Mouse (Mus musculus) embryonic facial prominence, embryonic 15.5 days (tissue): Measurements from ENCODE around the gene Grk6. TPM values are rescaled to one million over a fixed set of nuclear protein-coding genes. Genes with fewer than 3 reads are reported as not detected.

Source experiments
- ATAC-seq: fragments of 200-750 bp; cut with Nextera tagmentation; 2 replicates; pipeline ENCODE4 v1.8.0; 2017; ENCODE audit warnings: low read depth, moderate TSS enrichment; ENCODE audit not compliant: insufficient number of reproducible peaks, low FRiP score, low TSS enrichment
- H3K27ac ChIP-seq: fragments of 300-500 bp; sonication (generic); replicated peaks from 2 replicates; pipeline ENCODE4 v1.5.1; 2015; ENCODE audit warnings: mild to moderate bottlenecking, inconsistent platforms
- H3K27me3 ChIP-seq: fragments of 300-500 bp; sonication (generic); 2 replicates; pipeline ENCODE4 v1.6.1; 2015; ENCODE audit warnings: inconsistent platforms
- H3K36me3 ChIP-seq: fragments of 300-500 bp; sonication (generic); 2 replicates; pipeline ENCODE4 v1.6.1; 2015; ENCODE audit warnings: mild to moderate bottlenecking, inconsistent platforms
- H3K4me1 ChIP-seq: fragments of 300-500 bp; sonication (generic); 2 replicates; pipeline ENCODE4 v1.6.1; 2015; ENCODE audit warnings: inconsistent platforms
- H3K4me2 ChIP-seq: fragments of 300-500 bp; sonication (generic); replicated peaks from 2 replicates; pipeline ENCODE4 v1.6.1; 2015; ENCODE audit warnings: mild to moderate bottlenecking, inconsistent platforms
- H3K4me3 ChIP-seq: fragments of 300-500 bp; sonication (generic); replicated peaks from 2 replicates; pipeline ENCODE4 v1.5.1; 2015; ENCODE audit warnings: mild to moderate bottlenecking, inconsistent platforms
- H3K9ac ChIP-seq: fragments of 300-500 bp; sonication (generic); 2 replicates; pipeline ENCODE4 v1.6.1; 2015; ENCODE audit warnings: inconsistent platforms
- H3K9me3 ChIP-seq: fragments of 300-500 bp; sonication (generic); replicated peaks from 2 replicates; pipeline ENCODE4 v1.6.1; 2016; ENCODE audit warnings: inconsistent platforms
- WGBS: fragments of 180-500 bp; shearing (Covaris S2); methylation state at CpG from one replicate; pipeline ENCODE4 v1.1.7; 2015; 5-methylcytosine and 5-hydroxymethylcytosine counted together
- polyA plus RNA-seq: library from polyadenylated mRNA; unstranded; fragments of >200 nt; fragmentation: Nextera tagmentation; extraction: Ambion mirVana; gene quantifications from 2 replicates; pipeline ENCODE4 v1.2.1, GENCODE M21; 2015

Gene Grk6
- polyA plus RNA-seq = 43.8 and 45.1 TPM in 2 replicates

GRCm38 (mm10) chr13:55444937-55445315 lies at the start of gene Grk6:
Gene Grk6, plus strand, starts transcription at chr13:55445072.
- Histone ChIP-seq H3K27me3 (no peaks in the 10 kb centered on the region), H3K9ac (peak within 1 kb of the TSS; percentile 94), H3K4me2 (peak within 1 kb of the TSS; percentile 70), H3K4me3 (peak within 1 kb of the TSS; percentile 70), H3K4me1 (peaks cover 29% of the 10 kb centered on the region), H3K36me3 (peaks cover 7% of the 10 kb centered on the region; the same call in 1 of the 2 replicates), H3K27ac (peak within 1 kb of the TSS; percentile 96), H3K9me3 (no peaks in the 10 kb centered on the region)
- ATAC-seq = peak; percentile 97
- under 1% methylated on average over 30 of the region's 35 CpGs for WGBS

DNA sequence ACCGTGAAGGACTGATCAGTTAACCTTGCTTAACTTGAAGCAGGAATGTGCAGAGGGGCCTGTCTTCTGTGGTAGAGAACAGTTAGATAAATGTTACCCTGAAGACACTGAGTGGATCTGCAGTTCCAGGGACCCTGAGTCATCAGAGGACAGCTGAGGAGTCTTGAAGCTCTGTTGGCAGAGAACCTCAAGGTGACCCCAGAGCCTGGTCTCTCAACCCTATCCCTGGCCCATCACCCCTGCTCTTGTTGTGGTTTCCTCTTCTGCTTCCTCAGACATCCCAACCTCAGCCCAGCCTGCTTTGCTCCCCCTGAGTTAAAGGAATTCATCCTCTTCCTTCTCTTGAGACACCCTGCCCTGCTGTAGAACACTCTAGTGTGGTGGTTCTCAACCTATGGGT lies 46.8 kb upstream of the Grk6 start, which contains the start of gene Slc34a1:
Slc34a1 (plus strand) TSS at position 100 of the 400 bp plus-strand sequence.
- no peak within 1 kb of the TSS for H3K27ac ChIP-seq
- no peaks in the 10 kb centered on the region for H3K36me3 ChIP-seq
- H3K9ac ChIP-seq = no peak within 1 kb of the TSS
- H3K4me3 ChIP-seq = no peak within 1 kb of the TSS
- no peaks in the 10 kb centered on the region for H3K4me1 ChIP-seq
- H3K9me3 ChIP-seq = no peaks in the 10 kb centered on the region
- 0 out of 2 replicates have a peak, but pooled peaks cover 3% of the 10 kb centered on the region for H3K27me3 ChIP-seq
- H3K4me2 ChIP-seq = no peak within 1 kb of the TSS
- WGBS = 79% methylated on average over 1 of the region's 1 CpGs
- no peak for ATAC-seq

GRCm38 (mm10) chr13:55399300-55400038 lies 45.4 kb upstream of the Grk6 start:
- Histone ChIP-seq H3K4me3 (no peak overlapping the region), H3K36me3 (no peaks in the 10 kb centered on the region), H3K4me2 (no peak overlapping the region), H3K9ac (no peak overlapping the region), H3K9me3 (no peaks in the 10 kb centered on the region), H3K4me1 (no peaks in the 10 kb centered on the region), H3K27ac (no peak overlapping the region; the same call in 1 of the 2 replicates), H3K27me3 (0 out of 2 replicates have a peak, but pooled peaks cover 3% of the 10 kb centered on the region)
- ATAC-seq = no peak
- WGBS = 67% methylated on average over 5 of the region's 5 CpGs

- WGBS = 54% methylated on average over 1 of the region's 1 CpGs
- H3K9me3 ChIP-seq = no peaks in the 10 kb centered on the region
Measured at GRCm38 (mm10) chr13:55400039-55400346, 44.9 kb upstream of the Grk6 start.

DNA sequence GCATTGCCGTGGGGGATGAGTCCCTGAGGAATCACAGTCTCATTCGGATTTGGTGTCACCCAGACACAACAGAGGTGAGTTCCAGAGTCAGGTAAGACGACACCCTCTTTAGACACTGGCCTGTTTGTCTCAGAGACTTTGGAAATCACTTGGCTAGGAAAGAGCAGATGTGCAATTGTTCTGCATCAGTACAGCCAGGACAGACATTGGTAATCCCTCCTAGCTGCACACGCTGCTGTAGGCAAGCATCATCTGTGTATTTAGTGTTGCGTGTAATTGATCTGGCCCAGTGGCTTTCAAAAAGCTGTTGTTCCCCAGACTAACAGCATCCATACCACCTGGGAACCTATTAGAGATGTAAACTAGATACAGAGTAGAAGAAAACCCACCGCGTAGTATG lies 41.6 kb upstream of the Grk6 start:
- H3K27ac ChIP-seq = no peak overlapping the region

More at GRCm38 (mm10) chr13:55400039-55400346, 44.9 kb upstream of the Grk6 start:
- ATAC-seq = no peak
- Histone ChIP-seq H3K4me1 (peaks cover under 1% of the 10 kb centered on the region), H3K4me3 (no peak overlapping the region), H3K4me2 (no peak overlapping the region), H3K27ac (no peak overlapping the region), H3K9ac (no peak overlapping the region), H3K36me3 (no peaks in the 10 kb centered on the region), H3K27me3 (0 out of 2 replicates have a peak, but pooled peaks cover 3% of the 10 kb centered on the region)

DNA sequence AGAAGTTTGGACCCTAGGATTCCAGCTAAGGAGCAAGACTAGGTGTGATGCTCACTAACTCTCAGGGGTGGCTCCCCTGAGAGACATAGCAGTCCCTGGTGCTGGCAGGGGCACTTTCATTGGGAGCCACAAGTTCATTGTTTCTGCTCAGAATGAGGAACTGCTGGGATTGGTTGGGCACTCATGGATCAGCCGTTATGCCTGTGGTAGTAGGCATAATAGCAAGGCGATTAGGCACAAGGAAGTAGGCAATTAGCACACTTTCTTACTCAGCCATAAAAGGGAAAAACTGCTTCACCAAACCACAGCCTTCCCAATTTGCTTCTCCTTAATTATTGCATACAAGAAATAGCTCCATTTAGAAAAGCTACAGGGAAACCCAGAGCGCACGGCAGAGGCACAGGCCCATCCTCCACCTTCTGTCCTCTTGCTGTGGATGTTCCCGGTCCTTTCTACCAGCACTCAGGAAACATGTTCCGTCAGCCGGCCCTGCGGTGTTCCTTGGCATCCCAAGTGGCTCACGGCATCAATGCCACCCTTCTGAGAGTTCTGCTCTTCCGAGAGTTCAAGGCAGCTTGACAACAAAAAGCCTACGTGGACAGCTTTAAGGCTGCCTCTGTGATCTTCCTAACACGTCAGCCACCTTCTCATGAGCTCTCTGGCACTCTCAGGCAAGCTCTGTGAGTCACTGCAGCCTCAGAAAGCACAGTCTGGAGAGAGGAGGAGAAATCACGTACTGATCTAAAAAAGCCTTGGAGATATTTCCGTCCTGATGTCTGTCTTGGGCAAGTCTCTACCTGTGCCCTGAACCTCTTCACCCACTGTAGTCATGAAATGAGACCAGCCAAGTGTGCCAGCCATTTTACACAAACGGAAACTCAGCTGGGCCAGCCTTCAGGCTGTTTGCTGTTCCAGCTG lies 40.7 kb upstream of the Grk6 start:
- H3K27ac ChIP-seq = peak overlapping the region; percentile 31; the same call in 1 of the 2 replicates
- 61% methylated on average over 15 of the region's 15 CpGs for WGBS

More for the DNA sequence above, 41.6 kb upstream of the Grk6 start:
- 0 out of 2 replicates have a peak, but pooled peaks cover 3% of the 10 kb centered on the region for H3K27me3 ChIP-seq
- H3K4me1 ChIP-seq = peaks cover 9% of the 10 kb centered on the region
- no peak overlapping the region for H3K4me2 ChIP-seq
- ATAC-seq = 0 out of 2 replicates have a peak, but pooled peaks have one; percentile 26
- H3K36me3 ChIP-seq = no peaks in the 10 kb centered on the region
- no peak overlapping the region for H3K4me3 ChIP-seq
- WGBS = 59% methylated on average over 7 of the region's 7 CpGs
- H3K9me3 ChIP-seq = no peaks in the 10 kb centered on the region
- no peak overlapping the region for H3K9ac ChIP-seq

GRCm38 (mm10) chr13:55404853-55405782 lies 39.8 kb upstream of the Grk6 start:
- Histone ChIP-seq H3K27ac (no peak overlapping the region; the same call in 1 of the 2 replicates), H3K4me2 (0 out of 2 replicates have a peak overlapping the region, but pooled peaks have one; percentile 12), H3K4me3 (0 out of 2 replicates have a peak overlapping the region, but pooled peaks have one; percentile 2), H3K9ac (no peak overlapping the region), H3K9me3 (no peaks in the 10 kb centered on the region), H3K4me1 (peaks cover 9% of the 10 kb centered on the region), H3K27me3 (peaks cover 7% of the 10 kb centered on the region; the same call in 1 of the 2 replicates), H3K36me3 (no peaks in the 10 kb centered on the region)
- 10% methylated on average over 11 of the region's 11 CpGs for WGBS
- peak; percentile 67; the same call in 1 of the 2 replicates for ATAC-seq

More for the DNA sequence above, 40.7 kb upstream of the Grk6 start:
- H3K4me3 ChIP-seq = no peak overlapping the region
- no peak overlapping the region for H3K4me2 ChIP-seq
- H3K4me1 ChIP-seq = peaks cover 9% of the 10 kb centered on the region
- no peaks in the 10 kb centered on the region for H3K36me3 ChIP-seq
- H3K27me3 ChIP-seq = peaks cover 7% of the 10 kb centered on the region; the same call in 1 of the 2 replicates
- H3K9ac ChIP-seq = no peak overlapping the region
- ATAC-seq = no peak
- no peaks in the 10 kb centered on the region for H3K9me3 ChIP-seq

GRCm38 (mm10) chr13:55405783-55406390 lies 39.0 kb upstream of the Grk6 start:
- Histone ChIP-seq H3K4me1 (peaks cover 9% of the 10 kb centered on the region), H3K9ac (no peak overlapping the region), H3K27me3 (peaks cover 4% of the 10 kb centered on the region; the same call in 1 of the 2 replicates), H3K9me3 (no peaks in the 10 kb centered on the region), H3K4me3 (no peak overlapping the region), H3K36me3 (no peaks in the 10 kb centered on the region), H3K4me2 (0 out of 2 replicates have a peak overlapping the region, but pooled peaks have one; percentile 12), H3K27ac (no peak overlapping the region)
- 59% methylated on average over 13 of the region's 13 CpGs for WGBS
- ATAC-seq = 0 out of 2 replicates have a peak, but pooled peaks have one; percentile 29

DNA sequence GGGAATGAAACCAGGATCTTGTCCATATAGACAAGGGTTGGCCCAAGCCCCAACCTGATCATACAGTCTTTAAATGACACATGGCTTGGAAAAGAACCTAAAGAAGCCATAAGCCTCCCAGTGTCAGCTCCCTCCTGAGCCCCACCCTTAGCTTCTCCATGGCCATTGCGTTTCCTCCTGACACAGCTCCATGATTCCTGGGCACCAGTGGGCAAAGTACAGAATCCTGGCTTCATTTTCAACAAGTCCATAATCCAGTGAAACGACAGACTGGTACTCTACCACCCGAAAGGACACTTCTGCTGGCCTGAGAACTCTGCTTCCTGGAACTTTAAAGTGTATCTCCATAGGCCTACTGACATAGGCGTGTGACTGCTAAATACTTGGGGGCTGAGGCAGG lies 37.5 kb upstream of the Grk6 start:
- 88% methylated on average over 4 of the region's 4 CpGs for WGBS
- Histone ChIP-seq H3K27ac (no peak overlapping the region), H3K27me3 (peaks cover 4% of the 10 kb centered on the region; the same call in 1 of the 2 replicates), H3K4me2 (no peak overlapping the region), H3K36me3 (no peaks in the 10 kb centered on the region), H3K9ac (no peak overlapping the region), H3K4me1 (peaks cover 9% of the 10 kb centered on the region), H3K9me3 (no peaks in the 10 kb centered on the region), H3K4me3 (no peak overlapping the region)
- ATAC-seq = no peak
